Mouse (Mus musculus): ENCODE data around the gene Mindy1.

DNA sequence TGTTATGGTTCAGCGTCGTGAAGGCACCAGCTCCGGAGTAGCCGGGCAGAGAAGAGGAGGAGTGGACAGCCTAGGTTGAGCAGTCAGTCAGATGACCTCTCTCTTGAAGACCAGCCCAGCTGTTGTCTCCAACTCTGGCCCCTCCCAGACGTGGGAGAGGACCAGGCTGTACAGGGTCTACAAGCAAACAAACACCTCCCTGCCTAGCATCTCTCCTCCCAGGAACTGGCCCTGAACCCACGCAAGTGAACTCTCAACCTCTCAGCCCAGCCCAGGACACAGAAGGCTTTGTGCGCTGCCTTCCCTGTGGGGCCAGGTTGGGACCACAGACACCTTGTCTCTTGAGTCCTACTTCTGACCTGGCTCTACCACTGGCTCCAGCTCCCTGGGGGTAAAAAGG lies 26.0 kb downstream of the Mindy1 start, which contains the start of gene Anxa9:
- TF ChIP-seq CTCF (IDR thresholded peaks at IDR 0.05; ENCODE audit: low read depth) (no peak), EP300 (IDR thresholded peaks at IDR 0.05; ENCODE audit: low read depth) (no peak)

All from liver, postnatal 0 days (tissue).